Mouse (Mus musculus): Measurements from ENCODE around the gene Rtcb. TPM values are rescaled to one million over a fixed set of nuclear protein-coding genes. Genes with fewer than 3 reads are reported as not detected.

Gene Rtcb
- polyA plus RNA-seq, 1 experiment from 2014 or later: 115 TPM

GRCm38 (mm10) chr10:85968157-85968634, 10.6 kb upstream of the Rtcb start:
- no peak overlapping the region for H3K4me3 ChIP-seq
- H3K36me3 ChIP-seq: no peaks in the 10 kb centered on the region
- no peaks in the 10 kb centered on the region for H3K9me3 ChIP-seq
- WGBS: 12% methylated on average over 7 of the region's 7 CpGs
- ATAC-seq (ENCODE audit: extremely low read depth, insufficient number of reproducible peaks, low FRiP score, low TSS enrichment): no peak; the same call in 1 of the 2 replicates
- peaks cover 33% of the 10 kb centered on the region for H3K27me3 ChIP-seq (replicated peaks)
- no peak overlapping the region for H3K4me2 ChIP-seq
- H3K27ac ChIP-seq (replicated peaks): no peak overlapping the region
- H3K4me1 ChIP-seq: peaks cover 1% of the 10 kb centered on the region; the same call in 1 of the 2 replicates
- no peak overlapping the region for H3K9ac ChIP-seq

- peaks cover 5% of the 10 kb centered on the region; the same call in 1 of the 2 replicates for H3K4me1 ChIP-seq
- no peak overlapping the region for H3K4me2 ChIP-seq
- peaks cover 33% of the 10 kb centered on the region for H3K27me3 ChIP-seq (replicated peaks)
- no peak overlapping the region for H3K9ac ChIP-seq
- H3K36me3 ChIP-seq: no peaks in the 10 kb centered on the region
- H3K9me3 ChIP-seq: no peaks in the 10 kb centered on the region
- 60% methylated on average over 17 of the region's 17 CpGs for WGBS
- H3K4me3 ChIP-seq: no peak overlapping the region
- H3K27ac ChIP-seq (replicated peaks): no peak overlapping the region
- 0 out of 2 replicates have a peak, but pooled peaks have one; percentile 31 for ATAC-seq (ENCODE audit: extremely low read depth, insufficient number of reproducible peaks, low FRiP score, low TSS enrichment)
These were observed 10.0 kb upstream of the Rtcb start for GRCm38 (mm10) chr10:85967411-85968156.

- no peaks in the 10 kb centered on the region for H3K9me3 ChIP-seq
- H3K36me3 ChIP-seq: no peaks in the 10 kb centered on the region
- peaks cover 33% of the 10 kb centered on the region for H3K27me3 ChIP-seq (replicated peaks)
- ATAC-seq (ENCODE audit: extremely low read depth, insufficient number of reproducible peaks, low FRiP score, low TSS enrichment): no peak
- H3K4me3 ChIP-seq: no peak overlapping the region
- no peak overlapping the region for H3K4me2 ChIP-seq
- H3K4me1 ChIP-seq: peaks cover 5% of the 10 kb centered on the region; the same call in 1 of the 2 replicates
- H3K27ac ChIP-seq (replicated peaks): no peak overlapping the region
- 50% methylated on average over 2 of the region's 2 CpGs for WGBS
- no peak overlapping the region for H3K9ac ChIP-seq
These were observed 8.9 kb upstream of the Rtcb start for GRCm38 (mm10) chr10:85966476-85966875.

- Histone ChIP-seq H3K4me3 (no peak overlapping the region), H3K9me3 (no peaks in the 10 kb centered on the region), H3K4me2 (no peak overlapping the region), H3K36me3 (no peaks in the 10 kb centered on the region), H3K27ac (replicated peaks) (no peak overlapping the region), H3K4me1 (peaks cover 5% of the 10 kb centered on the region; the same call in 1 of the 2 replicates), H3K27me3 (replicated peaks) (peaks cover 33% of the 10 kb centered on the region), H3K9ac (no peak overlapping the region)
- no peak for ATAC-seq (ENCODE audit: extremely low read depth, insufficient number of reproducible peaks, low FRiP score, low TSS enrichment)
- 78% methylated on average over 7 of the region's 7 CpGs for WGBS
These were observed 6.7 kb upstream of the Rtcb start for GRCm38 (mm10) chr10:85964316-85964715.

- no peak overlapping the region for H3K4me3 ChIP-seq
- WGBS: 43% methylated on average over 9 of the region's 9 CpGs
- H3K4me1 ChIP-seq: peaks cover 5% of the 10 kb centered on the region; the same call in 1 of the 2 replicates
- no peak for ATAC-seq (ENCODE audit: extremely low read depth, insufficient number of reproducible peaks, low FRiP score, low TSS enrichment)
- H3K4me2 ChIP-seq: no peak overlapping the region
- H3K27ac ChIP-seq (replicated peaks): no peak overlapping the region
- no peaks in the 10 kb centered on the region for H3K9me3 ChIP-seq
- H3K9ac ChIP-seq: 0 out of 2 replicates have a peak overlapping the region, but pooled peaks have one; percentile 8
- H3K27me3 ChIP-seq (replicated peaks): peaks cover 32% of the 10 kb centered on the region
- H3K36me3 ChIP-seq: no peaks in the 10 kb centered on the region
These were observed 5.3 kb upstream of the Rtcb start for GRCm38 (mm10) chr10:85962897-85963296.

GRCm38 (mm10) chr10:85956871-85957419, 678 bp downstream of the Rtcb start:
- Histone ChIP-seq H3K9ac (peak overlapping the region; percentile 97), H3K27me3 (replicated peaks) (no peaks in the 10 kb centered on the region), H3K4me2 (peak overlapping the region; percentile 94), H3K4me3 (peak overlapping the region; percentile 99), H3K36me3 (peaks cover 37% of the 10 kb centered on the region), H3K9me3 (no peaks in the 10 kb centered on the region), H3K4me1 (peaks cover 9% of the 10 kb centered on the region), H3K27ac (replicated peaks) (peak overlapping the region; percentile 80)
- ATAC-seq (ENCODE audit: extremely low read depth, insufficient number of reproducible peaks, low FRiP score, low TSS enrichment): no peak
- WGBS: 3% methylated on average over 20 of the region's 20 CpGs

GRCm38 (mm10) chr10:85954429-85954828, 3.2 kb downstream of the Rtcb start:
- Histone ChIP-seq H3K9me3 (no peaks in the 10 kb centered on the region), H3K4me3 (no peak overlapping the region), H3K27me3 (replicated peaks) (no peaks in the 10 kb centered on the region), H3K27ac (replicated peaks) (no peak overlapping the region), H3K36me3 (peaks cover 60% of the 10 kb centered on the region), H3K9ac (no peak overlapping the region), H3K4me1 (peaks cover 9% of the 10 kb centered on the region), H3K4me2 (no peak overlapping the region)
- 70% methylated on average over 2 of the region's 2 CpGs for WGBS
- no peak for ATAC-seq (ENCODE audit: extremely low read depth, insufficient number of reproducible peaks, low FRiP score, low TSS enrichment)

GRCm38 (mm10) chr10:85953401-85953800, 4.2 kb downstream of the Rtcb start:
- Histone ChIP-seq H3K4me3 (no peak overlapping the region), H3K27me3 (replicated peaks) (no peaks in the 10 kb centered on the region), H3K4me2 (no peak overlapping the region), H3K4me1 (peaks cover 9% of the 10 kb centered on the region), H3K36me3 (peaks cover 70% of the 10 kb centered on the region), H3K27ac (replicated peaks) (no peak overlapping the region), H3K9me3 (no peaks in the 10 kb centered on the region), H3K9ac (no peak overlapping the region)
- ATAC-seq (ENCODE audit: extremely low read depth, insufficient number of reproducible peaks, low FRiP score, low TSS enrichment): no peak
- 71% methylated on average over 3 of the region's 3 CpGs for WGBS

- Histone ChIP-seq H3K36me3 (peaks cover 81% of the 10 kb centered on the region), H3K4me2 (no peak overlapping the region), H3K27ac (replicated peaks) (no peak overlapping the region), H3K9ac (no peak overlapping the region), H3K27me3 (replicated peaks) (no peaks in the 10 kb centered on the region), H3K9me3 (no peaks in the 10 kb centered on the region), H3K4me1 (peaks cover 9% of the 10 kb centered on the region), H3K4me3 (no peak overlapping the region)
- 89% methylated on average over 6 of the region's 6 CpGs for WGBS
- ATAC-seq (ENCODE audit: extremely low read depth, insufficient number of reproducible peaks, low FRiP score, low TSS enrichment): no peak
These were observed 5.7 kb downstream of the Rtcb start for GRCm38 (mm10) chr10:85951765-85952443.

- peaks cover 92% of the 10 kb centered on the region for H3K36me3 ChIP-seq
- no peak for ATAC-seq (ENCODE audit: extremely low read depth, insufficient number of reproducible peaks, low FRiP score, low TSS enrichment)
- WGBS: 92% methylated on average over 8 of the region's 8 CpGs
These were observed 9.0 kb downstream of the Rtcb start for GRCm38 (mm10) chr10:85948483-85949196.

More at GRCm38 (mm10) chr10:85948483-85949196, 9.0 kb downstream of the Rtcb start:
- no peak overlapping the region for H3K27ac ChIP-seq (replicated peaks)
- H3K4me2 ChIP-seq: no peak overlapping the region
- no peaks in the 10 kb centered on the region for H3K27me3 ChIP-seq (replicated peaks)
- no peak overlapping the region for H3K9ac ChIP-seq
- no peaks in the 10 kb centered on the region for H3K9me3 ChIP-seq
- no peak overlapping the region for H3K4me3 ChIP-seq
- no peaks in the 10 kb centered on the region; the same call in 1 of the 2 replicates for H3K4me1 ChIP-seq

All from heart, embryonic 13.5 days (tissue).